20 mouse cellular contexts compared by ENCODE assay signal in genomic region chr11:65240521-65240920, GRCm38 (mm10). TPM values are rescaled to one million over a fixed set of nuclear protein-coding genes. Genes with fewer than 3 reads are reported as not detected.
"Had no signal": no experiment of that assay in that cellular context is flagged by ENCODE, and none has a peak within 500 bp of the region (broad histone marks: within the 10 kb centered on the region; RNA-seq: fewer than 3 reads in every experiment).

No protein-coding gene starts in this region.

- H3K4me3 ChIP-seq: liver, embryonic 12.5 days; liver, embryonic 15.5 days; midbrain, embryonic 12.5 days; midbrain, embryonic 15.5 days; myocyte; neural tube, embryonic 13.5 days had no signal

- H3K36me3 ChIP-seq: liver, embryonic 12.5 days; liver, embryonic 15.5 days; midbrain, embryonic 12.5 days; midbrain, embryonic 15.5 days; neural tube, embryonic 13.5 days had no signal

- H3K4me1 ChIP-seq: liver, embryonic 12.5 days; liver, embryonic 15.5 days; midbrain, embryonic 12.5 days; midbrain, embryonic 15.5 days; neural tube, embryonic 13.5 days had no signal

- H3K9ac ChIP-seq: liver, embryonic 12.5 days; liver, embryonic 15.5 days; midbrain, embryonic 12.5 days; midbrain, embryonic 15.5 days; neural tube, embryonic 13.5 days had no signal

- H3K27ac ChIP-seq: liver, embryonic 12.5 days; liver, embryonic 15.5 days; midbrain, embryonic 12.5 days; midbrain, embryonic 15.5 days; neural tube, embryonic 13.5 days had no signal

- ATAC-seq: liver, embryonic 12.5 days; midbrain, embryonic 15.5 days had no signal

- H3K27me3 ChIP-seq: liver, embryonic 12.5 days; liver, embryonic 15.5 days; midbrain, embryonic 12.5 days; midbrain, embryonic 15.5 days; neural tube, embryonic 13.5 days had no signal

- H3K9me3 ChIP-seq: liver, embryonic 12.5 days; liver, embryonic 15.5 days; midbrain, embryonic 12.5 days; midbrain, embryonic 15.5 days; neural tube, embryonic 13.5 days had no signal

- DNase-seq: kidney, adult 11 months; kidney, adult 9 months; kidney, postnatal 14 days; kidney, postnatal 4 days; liver; lung, adult 2 months; lung, postnatal 14 days; retina, postnatal 1 day; thymus, adult 18-20 months; thymus, postnatal 36 days had no signal

- H3K4me2 ChIP-seq: liver, embryonic 12.5 days; liver, embryonic 15.5 days; midbrain, embryonic 12.5 days; midbrain, embryonic 15.5 days; neural tube, embryonic 13.5 days had no signal

RNA-seq across cellular contexts. Expression of gene Myocd, which starts 29.3 kb away (rescaled TPM):
- total RNA-seq: megakaryocyte progenitor cell, adult 5-6 weeks; megakaryocyte-erythroid progenitor cell, adult 5-6 weeks; monocyte, adult 5-6 weeks; neutrophil, adult 5-6 weeks had no signal
